Mouse (Mus musculus): ENCODE results near the gene Sirt2. TPM values are rescaled to one million over a fixed set of nuclear protein-coding genes. Genes with fewer than 3 reads are reported as not detected.

The Sirt2 gene
- total RNA-seq, 2 experiments from 2014 or later: 128 to 139 TPM

GRCm38 (mm10) chr7:28791706-28792105 lies 25.2 kb downstream of the Sirt2 start:
- no peak for DNase-seq (ENCODE audit: low spot score in 2 of 2)
- H3K27ac ChIP-seq: no peak overlapping the region
- TF ChIP-seq CTCF (conservative IDR thresholded peaks at IDR 0.05): no peak
- H3K4me3 ChIP-seq: no peak overlapping the region

- no peak for DNase-seq (ENCODE audit: low spot score in 2 of 2)
- Histone ChIP-seq H3K4me3 (no peak overlapping the region), H3K27ac (no peak overlapping the region)
- TF ChIP-seq CTCF (conservative IDR thresholded peaks at IDR 0.05): peak; percentile 22; the same call in 1 of the 2 replicates
Measured at GRCm38 (mm10) chr7:28792391-28793185, 26.1 kb downstream of the Sirt2 start.

GRCm38 (mm10) chr7:28793834-28794233 lies 27.3 kb downstream of the Sirt2 start:
- no peak overlapping the region for H3K27ac ChIP-seq
- DNase-seq (ENCODE audit: low spot score in 2 of 2): no peak
- no peak overlapping the region for H3K4me3 ChIP-seq
- peak; percentile 72 for TF ChIP-seq CTCF (conservative IDR thresholded peaks at IDR 0.05)

GRCm38 (mm10) chr7:28794496-28794895 lies 28.0 kb downstream of the Sirt2 start:
- Histone ChIP-seq H3K4me3 (no peak overlapping the region), H3K27ac (no peak overlapping the region)
- DNase-seq (ENCODE audit: low spot score in 2 of 2): no peak
- no peak for TF ChIP-seq CTCF (conservative IDR thresholded peaks at IDR 0.05)

GRCm38 (mm10) chr7:28795832-28796231 lies 29.3 kb downstream of the Sirt2 start:
- Histone ChIP-seq H3K27ac (peak overlapping the region; percentile 72; the same call in 1 of the 2 replicates), H3K4me3 (no peak overlapping the region)
- no peak for TF ChIP-seq CTCF (conservative IDR thresholded peaks at IDR 0.05)
- no peak for DNase-seq (ENCODE audit: low spot score in 2 of 2)

GRCm38 (mm10) chr7:28796562-28796975 lies 30.0 kb downstream of the Sirt2 start:
- Histone ChIP-seq H3K4me3 (peak overlapping the region; percentile 49), H3K27ac (peak overlapping the region; percentile 72; the same call in 1 of the 2 replicates)
- peak; percentile 100 for TF ChIP-seq CTCF (conservative IDR thresholded peaks at IDR 0.05)
- peak in 1 of 2 experiments; percentile 81 for DNase-seq (ENCODE audit: low spot score in 2 of 2)

GRCm38 (mm10) chr7:28799994-28800393 lies 33.5 kb downstream of the Sirt2 start:
- no peak for TF ChIP-seq CTCF (conservative IDR thresholded peaks at IDR 0.05)
- H3K27ac ChIP-seq: no peak overlapping the region
- DNase-seq (ENCODE audit: low spot score in 2 of 2): no peak
- no peak overlapping the region for H3K4me3 ChIP-seq

GRCm38 (mm10) chr7:28801451-28801850 lies 34.9 kb downstream of the Sirt2 start:
- no peak for DNase-seq (ENCODE audit: low spot score in 2 of 2)
- Histone ChIP-seq H3K27ac (peak overlapping the region; percentile 78), H3K4me3 (no peak overlapping the region)
- no peak for TF ChIP-seq CTCF (conservative IDR thresholded peaks at IDR 0.05)

- TF ChIP-seq CTCF (conservative IDR thresholded peaks at IDR 0.05): peak; percentile 33; the same call in 1 of the 2 replicates
- DNase-seq (ENCODE audit: low spot score in 2 of 2): no peak
- Histone ChIP-seq H3K4me3 (no peak overlapping the region), H3K27ac (peak overlapping the region; percentile 78)
Measured at GRCm38 (mm10) chr7:28801901-28802670, 35.6 kb downstream of the Sirt2 start.

- no peak for DNase-seq (ENCODE audit: low spot score in 2 of 2)
- TF ChIP-seq CTCF (conservative IDR thresholded peaks at IDR 0.05): no peak
- H3K27ac ChIP-seq: peak overlapping the region; percentile 78
Measured at GRCm38 (mm10) chr7:28802846-28803588, 36.5 kb downstream of the Sirt2 start.

GRCm38 (mm10) chr7:28803756-28804155 lies 37.2 kb downstream of the Sirt2 start:
- TF ChIP-seq CTCF (conservative IDR thresholded peaks at IDR 0.05): no peak
- no peak for DNase-seq (ENCODE audit: low spot score in 2 of 2)
- Histone ChIP-seq H3K4me3 (no peak overlapping the region), H3K27ac (no peak overlapping the region)

More at GRCm38 (mm10) chr7:28802846-28803588, 36.5 kb downstream of the Sirt2 start:
- no peak overlapping the region for H3K4me3 ChIP-seq

GRCm38 (mm10) chr7:28806869-28807268 lies 40.3 kb downstream of the Sirt2 start:
- Histone ChIP-seq H3K4me3 (no peak overlapping the region), H3K27ac (0 out of 2 replicates have a peak overlapping the region, but pooled peaks have one; percentile 28)
- peak; percentile 30 for TF ChIP-seq CTCF (conservative IDR thresholded peaks at IDR 0.05)
- no peak for DNase-seq (ENCODE audit: low spot score in 2 of 2)

Measured in layer of hippocampus, adult 2 months (tissue).